Mouse (Mus musculus): ENCODE measurements around the gene H1fnt.

DNA sequence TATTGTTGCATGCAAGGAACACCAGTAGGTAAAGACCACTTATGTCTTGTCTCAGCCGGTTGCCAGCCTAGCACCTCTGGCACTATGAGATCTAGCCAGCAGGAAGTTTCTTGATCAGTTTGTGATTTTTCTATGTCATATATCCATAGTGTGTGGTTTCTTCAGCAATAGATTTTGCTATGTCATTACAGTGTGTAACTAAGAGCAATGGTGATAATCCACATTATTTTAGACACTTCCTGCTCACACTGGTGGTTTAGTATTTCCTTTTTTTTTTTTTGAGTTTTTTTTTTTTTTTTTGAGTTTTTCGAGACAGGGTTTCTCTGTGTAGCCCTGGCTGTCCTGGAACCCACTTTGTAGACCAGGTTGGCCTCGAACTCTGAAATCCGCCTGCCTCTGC lies 21.7 kb downstream of the H1fnt start:
- no peak for TF ChIP-seq POLR2AphosphoS2 (IDR thresholded peaks at IDR 0.05; ENCODE audit: low read depth, low read length)
- TF ChIP-seq ZMIZ1 (IDR thresholded peaks at IDR 0.05; ENCODE audit: low read depth, low read length): no peak
- TF ChIP-seq CTCF (conservative IDR thresholded peaks at IDR 0.05 in 1 of 2, IDR thresholded peaks at IDR 0.05 in 1 of 2; ENCODE audit: low read depth in 2 of 2, low read length in 2 of 2): no peak
- TF ChIP-seq USF1 (IDR thresholded peaks at IDR 0.05; ENCODE audit: low read depth, low read length): no peak
- TF ChIP-seq CHD2 (IDR thresholded peaks at IDR 0.05; ENCODE audit: low read length): no peak
- TF ChIP-seq POLR2A (IDR thresholded peaks at IDR 0.05; ENCODE audit: low read depth, low read length): no peak
- no peak for TF ChIP-seq NRF1 (IDR thresholded peaks at IDR 0.05; ENCODE audit: low read depth, low read length)
- TF ChIP-seq USF2 (conservative IDR thresholded peaks at IDR 0.05; ENCODE audit: low read depth, low read length): no peak
- no peak for TF ChIP-seq SIN3A (IDR thresholded peaks at IDR 0.05; ENCODE audit: low read length)
- no peak for TF ChIP-seq TCF12 (IDR thresholded peaks at IDR 0.05; ENCODE audit: low read depth, low read length)
- TF ChIP-seq ZNF384 (IDR thresholded peaks at IDR 0.05; ENCODE audit: low read depth, low read length): no peak

Measured in CH12.LX (cell line).